Mouse (Mus musculus) liver, postnatal 0 days (tissue): ENCODE results near the gene Misp. TPM values are rescaled to one million over a fixed set of nuclear protein-coding genes. Genes with fewer than 3 reads are reported as not detected.

Experiments
- ATAC-seq: fragments of 200-750 bp; cut with Nextera tagmentation; 2 replicates; pipeline ENCODE4 v1.8.0; 2017; ENCODE audit warnings: mild to moderate bottlenecking, moderate library complexity
- DNase-seq: peaks from one replicate; pipeline ENCODE4 v3.0.0-alpha.2; 2016
- H3K27ac ChIP-seq: fragments of 300-500 bp; sonication (generic); 2 replicates; pipeline ENCODE4 v1.5.1; 2014; ENCODE audit warnings: antibody characterized with exemption, moderate library complexity, mild to moderate bottlenecking, low read depth
- H3K27me3 ChIP-seq: fragments of 300-500 bp; sonication (generic); 2 replicates; pipeline ENCODE4 v1.6.1; 2014; ENCODE audit warnings: low read length, control low read depth, mixed read lengths; ENCODE audit not compliant: insufficient read depth
- H3K36me3 ChIP-seq: fragments of 300-500 bp; sonication (generic); replicated peaks from 2 replicates; pipeline ENCODE4 v1.6.1; 2014; ENCODE audit warnings: mild to moderate bottlenecking, control low read depth, low read length, moderate library complexity, mixed read lengths; ENCODE audit not compliant: insufficient read depth
- H3K4me1 ChIP-seq: fragments of 300-500 bp; sonication (generic); 2 replicates; pipeline ENCODE4 v1.6.1; 2014; ENCODE audit warnings: antibody characterized with exemption, mild to moderate bottlenecking, control low read depth; ENCODE audit not compliant: insufficient read depth
- H3K4me2 ChIP-seq: fragments of 300-500 bp; sonication (generic); 2 replicates; pipeline ENCODE4 v1.6.1; 2014; ENCODE audit warnings: low read depth, mild to moderate bottlenecking, low read length, moderate library complexity, mixed read lengths
- H3K4me3 ChIP-seq: fragments of 300-500 bp; sonication (generic); 2 replicates; pipeline ENCODE4 v1.5.1; 2014; ENCODE audit warnings: low read depth, low read length
- H3K9ac ChIP-seq: fragments of 300-500 bp; sonication (generic); replicated peaks from 2 replicates; pipeline ENCODE4 v1.6.1; 2014; ENCODE audit warnings: mild to moderate bottlenecking, moderate library complexity
- H3K9me3 ChIP-seq: fragments of 300-500 bp; sonication (generic); 2 replicates; pipeline ENCODE4 v1.6.1; 2016; ENCODE audit warnings: mild to moderate bottlenecking, control low read depth, low read length, mixed read lengths
- CTCF ChIP-seq: sonication (generic); IDR thresholded peaks from 2 replicates; pipeline ENCODE4 v1.5.1; 2016; ENCODE audit warnings: antibody characterized with exemption, low read depth
- EP300 ChIP-seq: IDR thresholded peaks from 2 replicates; pipeline ENCODE4 v1.6.1; 2016; ENCODE audit warnings: antibody characterized with exemption, low read depth, mild to moderate bottlenecking
- WGBS: fragments of 180-500 bp; shearing (Covaris S2); extraction: QIAGEN DNeasy Blood & Tissue Kit; methylation state at CpG from one replicate; pipeline ENCODE4 v1.1.7; 2014; ENCODE audit not compliant: insufficient replicate concordance; 5-methylcytosine and 5-hydroxymethylcytosine counted together
- polyA plus RNA-seq: library from polyadenylated mRNA; unstranded; fragments of >200 nt; fragmentation: Nextera tagmentation; extraction: Ambion mirVana; gene quantifications from 2 replicates; pipeline ENCODE4 v1.2.1, GENCODE M21; 2015

The Misp gene
- polyA plus RNA-seq, 1 experiment from 2014 or later, result 1.00 TPM

DNA sequence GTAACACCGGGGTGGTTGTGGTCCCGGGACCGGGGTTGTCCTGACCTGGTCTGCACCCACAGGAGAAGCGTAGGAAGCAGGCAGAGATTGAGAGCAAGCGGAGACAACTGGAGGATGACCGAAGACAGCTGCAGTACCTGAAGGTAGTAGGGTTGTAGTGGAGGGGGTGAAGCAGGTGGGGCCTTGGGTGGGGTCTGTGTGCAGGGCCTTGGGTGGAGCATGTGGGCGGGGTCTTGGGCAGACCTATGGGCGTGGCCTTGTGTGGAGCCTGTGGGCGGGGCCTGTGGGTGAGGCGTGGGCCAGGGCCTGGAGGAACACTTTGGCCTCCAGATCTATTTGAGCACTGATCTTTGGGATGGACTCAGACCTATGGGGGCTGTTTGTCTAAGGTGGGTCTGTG is 13.8 kb upstream of the Misp start:
- ATAC-seq (no peak), DNase-seq (peak; percentile 56)
- no peak overlapping the region for H3K27ac ChIP-seq

DNA sequence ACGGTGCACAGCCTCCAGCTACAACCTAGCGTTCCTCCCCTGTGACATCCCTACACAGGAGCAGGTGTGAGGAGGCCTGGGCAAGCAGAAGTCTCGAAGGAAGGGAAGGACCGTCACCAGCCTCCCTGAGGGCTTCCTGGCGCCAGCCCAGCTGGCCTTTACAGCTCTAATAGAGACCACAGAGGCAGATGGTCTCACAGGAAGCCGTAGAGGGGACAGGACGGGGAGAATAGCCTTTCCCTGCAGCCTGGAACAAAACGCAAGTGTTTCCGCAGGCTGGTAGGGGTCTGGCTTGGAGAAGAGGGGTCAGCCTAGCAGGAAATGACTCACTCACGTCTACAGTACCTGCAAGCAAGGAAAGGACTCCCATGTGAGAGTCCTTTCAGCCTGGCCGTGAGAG is 13.0 kb upstream of the Misp start:
- Histone ChIP-seq H3K27me3 (no peaks in the 10 kb centered on the region), H3K4me2 (no peak overlapping the region), H3K4me1 (peaks cover 16% of the 10 kb centered on the region), H3K4me3 (no peak overlapping the region), H3K9ac (no peak overlapping the region), H3K36me3 (no peaks in the 10 kb centered on the region), H3K9me3 (no peaks in the 10 kb centered on the region), H3K27ac (no peak overlapping the region)
- no peak for DNase-seq
- no peak for TF ChIP-seq EP300
- no peak for TF ChIP-seq CTCF
- 56% methylated on average over 11 of the region's 11 CpGs for WGBS
- 0 out of 2 replicates have a peak, but pooled peaks have one; percentile 7 for ATAC-seq

More for the DNA sequence above, 13.8 kb upstream of the Misp start:
- Histone ChIP-seq H3K27me3 (no peaks in the 10 kb centered on the region), H3K4me1 (peaks cover 24% of the 10 kb centered on the region), H3K4me2 (no peak overlapping the region), H3K36me3 (no peaks in the 10 kb centered on the region), H3K9me3 (no peaks in the 10 kb centered on the region), H3K9ac (no peak overlapping the region), H3K4me3 (no peak overlapping the region)
- no peak for TF ChIP-seq CTCF
- no peak for TF ChIP-seq EP300
- 70% methylated on average over 10 of the region's 10 CpGs for WGBS

DNA sequence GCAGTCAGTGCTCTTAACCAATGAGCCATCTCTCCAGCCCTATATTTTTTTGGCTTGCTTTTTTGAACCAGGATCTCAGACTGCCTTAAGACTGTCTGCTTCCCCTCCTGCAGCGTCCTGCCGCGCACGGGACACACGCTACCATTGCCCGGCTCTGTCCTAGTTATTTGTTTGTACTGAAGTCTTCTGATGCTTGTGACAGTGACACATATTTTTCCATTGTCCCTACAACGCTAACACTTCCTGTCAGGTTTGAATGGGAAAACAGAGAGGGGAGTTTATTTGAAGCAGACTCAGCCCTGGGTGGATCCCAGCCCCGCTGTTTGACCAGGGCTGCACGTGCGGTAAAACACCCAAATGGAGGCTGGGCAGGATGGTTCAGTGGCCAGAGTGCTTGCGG is 12.1 kb upstream of the Misp start:
- H3K4me1 ChIP-seq, result 0 out of 2 replicates have a peak, but pooled peaks cover 12% of the 10 kb centered on the region
- H3K4me2 ChIP-seq, result no peak overlapping the region
- no peak for ATAC-seq
- no peak overlapping the region for H3K9ac ChIP-seq
- 83% methylated on average over 11 of the region's 11 CpGs for WGBS
- no peaks in the 10 kb centered on the region for H3K9me3 ChIP-seq
- no peak overlapping the region for H3K4me3 ChIP-seq
- no peaks in the 10 kb centered on the region for H3K27me3 ChIP-seq
- TF ChIP-seq EP300 (no peak), CTCF (no peak)
- no peak for DNase-seq
- H3K27ac ChIP-seq, result no peak overlapping the region
- no peaks in the 10 kb centered on the region for H3K36me3 ChIP-seq

DNA sequence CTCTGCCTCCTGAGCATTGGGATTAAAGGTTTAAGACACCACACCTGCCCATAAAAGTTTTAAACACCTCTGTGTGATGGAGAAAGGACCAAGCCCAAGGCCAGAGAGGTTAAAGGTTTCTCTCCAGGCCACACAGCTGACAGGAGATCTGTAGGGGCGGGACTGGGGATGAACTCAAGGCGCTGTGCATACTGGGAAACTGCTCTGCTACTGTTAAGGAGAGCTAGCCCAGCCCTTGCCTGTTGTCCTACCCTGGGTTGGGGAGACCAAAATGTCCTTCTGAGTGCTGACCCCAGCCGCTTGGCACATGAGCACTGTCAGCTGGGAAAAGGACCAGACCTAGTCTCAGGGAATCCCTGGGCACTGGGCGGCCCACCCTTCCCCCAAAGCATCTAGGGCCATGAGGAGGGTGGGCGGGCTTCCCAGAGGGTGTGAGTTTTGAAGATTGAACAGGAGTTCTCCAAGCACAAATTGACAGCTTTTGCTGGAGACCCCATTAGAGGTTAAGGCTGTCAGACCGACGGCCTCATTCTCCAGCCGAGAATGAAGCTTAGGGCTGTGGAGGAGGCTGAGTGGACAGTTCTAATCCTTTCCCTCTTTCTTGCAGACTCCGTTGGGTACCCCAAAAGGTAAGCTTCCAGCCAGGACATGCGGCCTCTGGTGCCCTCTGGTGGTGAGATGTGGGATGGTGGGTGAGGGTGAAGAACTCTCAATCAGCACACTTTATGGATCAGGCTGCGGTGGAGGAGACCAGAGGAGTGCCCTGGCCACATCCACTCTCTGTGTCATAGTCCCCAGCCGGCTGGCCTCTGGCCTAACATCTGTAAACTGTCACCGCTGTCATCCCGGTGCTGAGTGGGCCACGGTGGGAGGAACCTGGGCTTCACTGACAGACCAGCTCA is 8.8 kb upstream of the Misp start:
- Histone ChIP-seq H3K4me3 (no peak overlapping the region), H3K27me3 (no peaks in the 10 kb centered on the region), H3K27ac (no peak overlapping the region), H3K36me3 (no peaks in the 10 kb centered on the region), H3K4me1 (0 out of 2 replicates have a peak, but pooled peaks cover 11% of the 10 kb centered on the region), H3K4me2 (no peak overlapping the region), H3K9me3 (no peaks in the 10 kb centered on the region), H3K9ac (no peak overlapping the region)
- 30% methylated on average over 15 of the region's 15 CpGs for WGBS
- TF ChIP-seq CTCF (peak; percentile 98), EP300 (no peak)
- DNase-seq, result peak; percentile 88
- ATAC-seq, result peak; percentile 40; the same call in 1 of the 2 replicates

DNA sequence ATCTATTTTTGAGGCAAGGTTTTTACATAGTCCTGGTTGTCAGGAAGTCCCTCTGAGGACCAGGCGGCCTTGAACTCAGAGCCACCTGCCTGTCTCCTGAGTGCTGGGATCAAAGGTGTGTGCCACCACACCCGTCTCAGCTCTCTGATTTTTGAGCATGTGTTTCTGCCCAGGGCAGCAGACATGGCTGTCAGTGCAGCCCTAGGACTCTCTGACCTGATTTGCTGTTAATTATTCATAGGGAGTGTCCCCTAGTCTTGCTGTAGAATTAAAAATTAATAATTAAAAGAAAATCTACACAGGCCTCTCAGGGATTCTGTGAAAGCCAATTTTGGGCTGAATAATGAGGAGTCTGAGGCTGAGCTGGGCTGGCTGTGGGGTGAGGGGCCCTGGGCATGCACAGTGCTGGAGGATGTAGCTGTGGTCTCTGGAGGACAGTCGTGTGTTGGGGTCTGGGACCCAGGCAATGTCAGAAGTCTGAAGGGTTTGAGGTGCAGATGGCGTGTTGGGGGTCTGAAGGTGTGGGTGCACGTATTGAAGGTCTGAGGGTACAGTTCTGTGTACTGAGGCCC is 6.4 kb upstream of the Misp start:
- WGBS, result 74% methylated on average over 5 of the region's 5 CpGs
- H3K9ac ChIP-seq, result no peak overlapping the region

More for the DNA sequence above, 6.4 kb upstream of the Misp start:
- no peak for DNase-seq
- H3K27ac ChIP-seq, result no peak overlapping the region
- H3K36me3 ChIP-seq, result no peaks in the 10 kb centered on the region
- no peaks in the 10 kb centered on the region for H3K27me3 ChIP-seq
- TF ChIP-seq EP300 (no peak), CTCF (no peak)
- H3K4me1 ChIP-seq, result 0 out of 2 replicates have a peak, but pooled peaks cover 1% of the 10 kb centered on the region
- no peak overlapping the region for H3K4me3 ChIP-seq
- no peak overlapping the region for H3K4me2 ChIP-seq
- peak; percentile 53 for ATAC-seq
- no peaks in the 10 kb centered on the region for H3K9me3 ChIP-seq
